Mouse (Mus musculus) gastrocnemius, postnatal 25 days (tissue): Measurements from ENCODE around the gene Mageb1. TPM values are rescaled to one million over a fixed set of nuclear protein-coding genes. Genes with fewer than 3 reads are reported as not detected.
"Not testable (repeated sequence)": the region's sequence is repeated elsewhere in the genome, so short reads cannot be mapped to it uniquely, and the experiment has no call there.

ENCODE experiments used
- DNase-seq: peaks from one replicate; pipeline ENCODE4 v3.0.0; 2022
- long read RNA-seq, 2 experiments: library from polyadenylated mRNA; stranded (forward); transcript quantifications; one replicate each; pipeline ENCODE4 v2.0.0; 2021
- total RNA-seq, 2 experiments: library from RNA; stranded (reverse); gene quantifications; 1 replicate in 1 of 2; 2 replicates in 1 of 2; pipeline ENCODE4 v1.2.3; 2021

Mageb1 gene
- not detected for total RNA-seq
- long read RNA-seq, experiment 1 = 0 reads
- long read RNA-seq, experiment 2 = 0 reads

- not testable (repeated sequence) for DNase-seq
These were observed at the start of gene Mageb1 for GRCm38 (mm10) chrX:92016233-92016632. Gene Mageb1, minus strand, starts transcription at chrX:92016333.

Other genes starting within 250 kb of the Mageb1 start
- gene Mageb5, start 233.3 kb downstream of the Mageb1 start, total RNA-seq = not detected